Mouse (Mus musculus): Measurements from ENCODE around the gene Glb1. TPM values are rescaled to one million over a fixed set of nuclear protein-coding genes. Genes with fewer than 3 reads are reported as not detected.

The Glb1 gene
- total RNA-seq, 2 experiments from 2014 or later, result 21.9 to 22.1 TPM

- DNase-seq (ENCODE audit: low spot score in 2 of 2), result no peak
- Histone ChIP-seq H3K27ac (no peak overlapping the region), H3K4me3 (no peak overlapping the region)
- no peak for TF ChIP-seq CTCF (conservative IDR thresholded peaks at IDR 0.05)
Observed at GRCm38 (mm10) chr9:114407676-114408075, 6.8 kb downstream of the Glb1 start.

- DNase-seq (ENCODE audit: low spot score in 2 of 2), result no peak
- TF ChIP-seq CTCF (conservative IDR thresholded peaks at IDR 0.05), result no peak
- Histone ChIP-seq H3K27ac (no peak overlapping the region), H3K4me3 (no peak overlapping the region)
Observed at GRCm38 (mm10) chr9:114410313-114410862, 9.5 kb downstream of the Glb1 start.

GRCm38 (mm10) chr9:114411295-114411694, 10.4 kb downstream of the Glb1 start:
- no peak for DNase-seq (ENCODE audit: low spot score in 2 of 2)
- Histone ChIP-seq H3K27ac (no peak overlapping the region), H3K4me3 (no peak overlapping the region)
- TF ChIP-seq CTCF (conservative IDR thresholded peaks at IDR 0.05), result peak; percentile 14; the same call in 1 of the 2 replicates

- Histone ChIP-seq H3K4me3 (no peak overlapping the region), H3K27ac (no peak overlapping the region)
- no peak for TF ChIP-seq CTCF (conservative IDR thresholded peaks at IDR 0.05)
- DNase-seq (ENCODE audit: low spot score in 2 of 2), result no peak
Observed at GRCm38 (mm10) chr9:114412406-114412805, 11.5 kb downstream of the Glb1 start.

GRCm38 (mm10) chr9:114413866-114414265, 13.0 kb downstream of the Glb1 start:
- Histone ChIP-seq H3K4me3 (no peak overlapping the region), H3K27ac (no peak overlapping the region)
- no peak for TF ChIP-seq CTCF (conservative IDR thresholded peaks at IDR 0.05)
- no peak for DNase-seq (ENCODE audit: low spot score in 2 of 2)

GRCm38 (mm10) chr9:114415701-114416100, 14.8 kb downstream of the Glb1 start:
- no peak overlapping the region for H3K4me3 ChIP-seq
- TF ChIP-seq CTCF (conservative IDR thresholded peaks at IDR 0.05), result peak; percentile 98
- peak; percentile 39 to 51 for DNase-seq (ENCODE audit: low spot score in 2 of 2)
- H3K27ac ChIP-seq, result no peak overlapping the region

GRCm38 (mm10) chr9:114416646-114417517, 16.0 kb downstream of the Glb1 start:
- no peak for DNase-seq (ENCODE audit: low spot score in 2 of 2)
- no peak overlapping the region for H3K4me3 ChIP-seq
- H3K27ac ChIP-seq, result no peak overlapping the region
- no peak for TF ChIP-seq CTCF (conservative IDR thresholded peaks at IDR 0.05)

- peak; percentile 73 for TF ChIP-seq CTCF (conservative IDR thresholded peaks at IDR 0.05)
- Histone ChIP-seq H3K27ac (no peak overlapping the region), H3K4me3 (no peak overlapping the region)
- DNase-seq (ENCODE audit: low spot score in 2 of 2), result no peak
Observed at GRCm38 (mm10) chr9:114418187-114418586, 17.3 kb downstream of the Glb1 start.

- no peak for DNase-seq (ENCODE audit: low spot score in 2 of 2)
- TF ChIP-seq CTCF (conservative IDR thresholded peaks at IDR 0.05), result no peak
- Histone ChIP-seq H3K27ac (no peak overlapping the region), H3K4me3 (no peak overlapping the region)
Observed at GRCm38 (mm10) chr9:114420443-114420842, 19.6 kb downstream of the Glb1 start.

- H3K27ac ChIP-seq, result no peak overlapping the region
Observed at GRCm38 (mm10) chr9:114421045-114421444, 20.2 kb downstream of the Glb1 start.

GRCm38 (mm10) chr9:114421797-114422196, 20.9 kb downstream of the Glb1 start:
- no peak for DNase-seq (ENCODE audit: low spot score in 2 of 2)
- Histone ChIP-seq H3K4me3 (no peak overlapping the region), H3K27ac (no peak overlapping the region)
- no peak for TF ChIP-seq CTCF (conservative IDR thresholded peaks at IDR 0.05)

More at GRCm38 (mm10) chr9:114421045-114421444, 20.2 kb downstream of the Glb1 start:
- peak; percentile 53 for TF ChIP-seq CTCF (conservative IDR thresholded peaks at IDR 0.05)
- DNase-seq (ENCODE audit: low spot score in 2 of 2), result no peak
- H3K4me3 ChIP-seq, result no peak overlapping the region

- H3K4me3 ChIP-seq, result no peak overlapping the region
- H3K27ac ChIP-seq, result no peak overlapping the region
- no peak for DNase-seq (ENCODE audit: low spot score in 2 of 2)
- TF ChIP-seq CTCF (conservative IDR thresholded peaks at IDR 0.05), result peak; percentile 30; the same call in 1 of the 2 replicates
Observed at GRCm38 (mm10) chr9:114425576-114425975, 24.7 kb downstream of the Glb1 start.

- H3K27ac ChIP-seq, result no peak overlapping the region
- no peak for DNase-seq (ENCODE audit: low spot score in 2 of 2)
- TF ChIP-seq CTCF (conservative IDR thresholded peaks at IDR 0.05), result no peak
- no peak overlapping the region for H3K4me3 ChIP-seq
Observed at GRCm38 (mm10) chr9:114426201-114426600, 25.3 kb downstream of the Glb1 start.

GRCm38 (mm10) chr9:114427425-114427824, 26.5 kb downstream of the Glb1 start:
- Histone ChIP-seq H3K27ac (no peak overlapping the region), H3K4me3 (no peak overlapping the region)
- no peak for TF ChIP-seq CTCF (conservative IDR thresholded peaks at IDR 0.05)
- no peak for DNase-seq (ENCODE audit: low spot score in 2 of 2)
